Mouse (Mus musculus): ENCODE data around the gene Gstp3. TPM values are rescaled to one million over a fixed set of nuclear protein-coding genes. Genes with fewer than 3 reads are reported as not detected.
"Not testable (repeated sequence)": the region's sequence is repeated elsewhere in the genome, so short reads cannot be mapped to it uniquely, and the experiment has no call there.

The Gstp3 gene
- polyA plus RNA-seq, 1 experiment from 2014 or later = 0.32 TPM

GRCm38 (mm10) chr19:4049069-4049468 is 10.3 kb downstream of the Gstp3 start:
- H3K36me3 ChIP-seq; H3K27ac ChIP-seq; H3K9me3 ChIP-seq; H3K9ac ChIP-seq; H3K4me1 ChIP-seq; H3K27me3 ChIP-seq; H3K4me2 ChIP-seq; ATAC-seq (ENCODE audit: insufficient number of reproducible peaks, insufficient read depth, low FRiP score, low TSS enrichment, low read depth); H3K4me3 ChIP-seq: not testable (repeated sequence)
- WGBS = 88% methylated on average over 5 of the region's 5 CpGs

DNA sequence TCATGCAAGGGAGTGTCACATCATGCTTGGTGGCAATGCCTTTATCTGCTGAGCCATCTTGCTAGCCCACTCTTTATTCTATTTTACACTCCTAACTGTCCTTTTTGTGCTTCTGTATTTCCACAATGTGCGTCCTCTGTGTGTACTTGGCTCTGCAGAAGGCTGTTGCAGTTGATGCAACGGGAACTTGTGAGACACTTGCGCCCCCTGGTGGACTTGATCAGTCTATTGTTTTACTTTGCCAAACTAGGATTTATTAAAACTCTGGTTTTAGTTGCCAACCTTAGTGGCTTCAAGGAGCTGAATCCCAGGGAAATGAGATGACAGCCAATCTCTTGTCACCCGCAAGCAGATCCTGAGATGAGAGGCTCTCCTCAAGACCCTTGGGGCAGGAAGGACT is 11.5 kb downstream of the Gstp3 start:
- no peak overlapping the region for H3K27ac ChIP-seq
- no peaks in the 10 kb centered on the region for H3K36me3 ChIP-seq
- no peak for ATAC-seq (ENCODE audit: insufficient number of reproducible peaks, insufficient read depth, low FRiP score, low TSS enrichment, low read depth)
- no peaks in the 10 kb centered on the region; the same call in 1 of the 2 replicates for H3K9me3 ChIP-seq
- no peak overlapping the region for H3K4me3 ChIP-seq
- H3K4me1 ChIP-seq = peaks cover 8% of the 10 kb centered on the region; the same call in 1 of the 2 replicates
- no peak overlapping the region for H3K4me2 ChIP-seq
- H3K9ac ChIP-seq = no peak overlapping the region
- H3K27me3 ChIP-seq = no peaks in the 10 kb centered on the region
- WGBS = 15% methylated on average over 4 of the region's 4 CpGs

- Histone ChIP-seq H3K27me3 (no peaks in the 10 kb centered on the region), H3K9ac (no peak overlapping the region), H3K4me1 (peaks cover 8% of the 10 kb centered on the region; the same call in 1 of the 2 replicates), H3K4me2 (no peak overlapping the region), H3K27ac (no peak overlapping the region), H3K9me3 (no peaks in the 10 kb centered on the region; the same call in 1 of the 2 replicates), H3K4me3 (no peak overlapping the region), H3K36me3 (no peaks in the 10 kb centered on the region)
- 68% methylated on average over 8 of the region's 8 CpGs for WGBS
- no peak for ATAC-seq (ENCODE audit: insufficient number of reproducible peaks, insufficient read depth, low FRiP score, low TSS enrichment, low read depth)
Observed at GRCm38 (mm10) chr19:4046866-4047254, 12.5 kb downstream of the Gstp3 start.

- no peak within 1 kb of the TSS for H3K4me3 ChIP-seq
- H3K9me3 ChIP-seq = no peaks in the 10 kb centered on the region; the same call in 1 of the 2 replicates
- H3K27ac ChIP-seq = no peak within 1 kb of the TSS
- H3K36me3 ChIP-seq = no peaks in the 10 kb centered on the region
- H3K9ac ChIP-seq = no peak within 1 kb of the TSS
- ATAC-seq (ENCODE audit: insufficient number of reproducible peaks, insufficient read depth, low FRiP score, low TSS enrichment, low read depth) = no peak
- H3K4me1 ChIP-seq = peaks cover 8% of the 10 kb centered on the region; the same call in 1 of the 2 replicates
- no peaks in the 10 kb centered on the region for H3K27me3 ChIP-seq
- H3K4me2 ChIP-seq = peak within 1 kb of the TSS; percentile 35
- WGBS = 53% methylated on average over 16 of the region's 16 CpGs
Observed at GRCm38 (mm10) chr19:4045966-4046865, 13.2 kb downstream of the Gstp3 start, which contains the start of gene Gstp2. Gene Gstp2 (minus strand): TSS chr19:4046023.

DNA sequence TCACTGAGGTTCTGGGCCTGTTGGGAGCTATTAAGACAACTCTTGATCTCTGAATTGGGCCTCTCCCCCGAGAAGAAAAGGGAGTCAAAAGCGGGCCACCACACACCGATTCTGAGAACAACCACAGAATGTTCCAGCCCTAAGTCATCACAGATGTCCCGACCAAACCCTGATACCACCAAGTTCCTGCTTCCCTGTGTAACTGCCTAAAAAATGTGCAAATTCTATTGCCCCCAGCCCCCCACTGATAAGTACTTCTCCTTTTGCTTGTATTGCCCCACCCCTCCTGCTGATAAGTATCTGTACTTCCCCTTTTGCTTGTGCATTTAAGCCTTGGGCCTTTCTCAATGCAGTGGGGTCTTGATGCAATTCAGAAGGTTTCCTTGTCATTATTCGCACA is 15.3 kb downstream of the Gstp3 start:
- not testable (repeated sequence) for H3K9me3 ChIP-seq; H3K9ac ChIP-seq; H3K27me3 ChIP-seq; H3K27ac ChIP-seq; ATAC-seq (ENCODE audit: insufficient number of reproducible peaks, insufficient read depth, low FRiP score, low TSS enrichment, low read depth); H3K36me3 ChIP-seq; H3K4me2 ChIP-seq; H3K4me3 ChIP-seq; H3K4me1 ChIP-seq
- 77% methylated on average over 5 of the region's 5 CpGs for WGBS

- ATAC-seq (ENCODE audit: insufficient number of reproducible peaks, insufficient read depth, low FRiP score, low TSS enrichment, low read depth) = no peak
- WGBS = 75% methylated on average over 14 of the region's 14 CpGs
Observed at GRCm38 (mm10) chr19:4042124-4042523, 17.2 kb downstream of the Gstp3 start.

DNA sequence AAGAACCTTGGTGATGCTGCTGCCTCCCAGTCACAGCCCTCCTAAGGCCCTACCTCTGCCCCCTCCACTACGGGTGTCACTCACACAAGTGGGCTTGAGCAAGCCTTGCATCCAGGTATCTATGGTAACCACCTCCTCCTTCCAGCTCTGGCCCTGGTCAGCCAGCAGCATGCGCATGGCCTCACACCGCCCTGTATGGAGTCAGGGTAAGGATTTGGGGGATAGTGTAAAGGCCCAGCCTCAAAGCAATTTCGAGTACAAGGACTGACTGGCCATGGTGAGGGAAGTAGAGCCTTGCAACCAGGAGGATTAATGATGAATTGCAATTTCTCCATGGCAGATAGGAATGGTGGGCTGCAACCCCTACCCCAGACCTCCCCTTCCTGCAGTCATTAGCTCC is 17.9 kb downstream of the Gstp3 start:
- H3K27ac ChIP-seq; H3K36me3 ChIP-seq; H3K4me2 ChIP-seq; H3K9ac ChIP-seq; H3K27me3 ChIP-seq; H3K4me3 ChIP-seq; ATAC-seq (ENCODE audit: insufficient number of reproducible peaks, insufficient read depth, low FRiP score, low TSS enrichment, low read depth); H3K9me3 ChIP-seq: not testable (repeated sequence)
- 86% methylated on average over 3 of the region's 4 CpGs for WGBS
- H3K4me1 ChIP-seq = peaks cover 21% of the 10 kb centered on the region

More at GRCm38 (mm10) chr19:4042124-4042523, 17.2 kb downstream of the Gstp3 start:
- no peaks in the 10 kb centered on the region for H3K27me3 ChIP-seq
- no peak overlapping the region for H3K4me2 ChIP-seq
- no peak overlapping the region for H3K9ac ChIP-seq
- no peak overlapping the region for H3K27ac ChIP-seq
- H3K4me3 ChIP-seq = no peak overlapping the region
- no peaks in the 10 kb centered on the region for H3K36me3 ChIP-seq
- no peaks in the 10 kb centered on the region for H3K9me3 ChIP-seq
- H3K4me1 ChIP-seq = peaks cover 18% of the 10 kb centered on the region

DNA sequence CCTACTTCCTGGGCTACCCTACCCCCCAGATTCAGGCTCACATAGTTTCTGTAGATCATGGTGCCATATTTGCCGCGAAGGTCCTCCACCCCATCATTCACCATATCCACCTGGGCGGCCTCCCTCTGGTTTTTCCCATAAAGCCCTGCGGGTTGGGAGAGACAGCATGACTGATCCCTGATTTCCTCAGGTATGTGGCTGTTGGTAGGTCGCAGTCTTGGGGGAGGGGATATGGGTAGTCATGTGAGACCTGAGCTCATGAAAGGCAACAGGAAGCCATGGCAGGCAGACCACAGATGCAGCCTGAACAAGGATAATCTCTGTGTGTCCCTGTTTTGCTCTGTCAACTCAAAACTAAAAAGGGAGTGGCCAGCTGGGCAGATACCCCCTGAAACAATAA is 18.4 kb downstream of the Gstp3 start:
- 80% methylated on average over 5 of the region's 5 CpGs for WGBS
- not testable (repeated sequence) for ATAC-seq (ENCODE audit: insufficient number of reproducible peaks, insufficient read depth, low FRiP score, low TSS enrichment, low read depth)
- peaks cover 21% of the 10 kb centered on the region for H3K4me1 ChIP-seq

DNA sequence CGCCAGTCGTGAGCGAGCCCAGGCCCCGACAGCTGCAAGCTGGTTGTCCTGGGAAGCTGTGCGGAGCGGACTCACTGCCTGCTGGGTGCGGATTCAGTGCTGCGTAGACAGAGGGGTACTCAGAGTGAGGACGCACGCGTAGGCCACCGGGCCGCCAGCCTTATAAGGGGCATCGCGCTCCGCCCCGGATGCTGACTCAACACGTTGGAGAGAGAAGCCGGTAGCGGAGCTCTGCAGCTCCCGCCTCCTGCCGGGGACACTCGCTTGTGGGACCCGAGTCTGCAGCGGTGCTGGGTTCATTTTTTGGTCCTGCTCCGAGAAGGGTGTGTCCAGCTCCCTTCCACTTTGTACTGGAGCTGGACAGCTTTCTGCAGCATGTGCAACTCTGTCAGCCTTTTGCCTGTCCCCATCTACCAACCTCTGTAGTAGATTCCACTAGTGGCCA is 21.6 kb downstream of the Gstp3 start, which contains the start of gene Gstp1:
TSS of gene Gstp1 (minus strand) at position 198 of the 445 bp plus-strand sequence.
- peak; percentile 82; the same call in 1 of the 2 replicates for ATAC-seq (ENCODE audit: insufficient number of reproducible peaks, insufficient read depth, low FRiP score, low TSS enrichment, low read depth)
- Histone ChIP-seq H3K9me3 (no peaks in the 10 kb centered on the region), H3K4me1 (peaks cover 19% of the 10 kb centered on the region), H3K27ac (peak within 1 kb of the TSS; percentile 60), H3K36me3 (peaks cover 12% of the 10 kb centered on the region), H3K27me3 (no peaks in the 10 kb centered on the region), H3K4me2 (peak within 1 kb of the TSS; percentile 75), H3K4me3 (peak within 1 kb of the TSS; percentile 54), H3K9ac (peak within 1 kb of the TSS; percentile 80)
- WGBS = 0% methylated on average over 26 of the region's 26 CpGs

More for the DNA sequence above, 18.4 kb downstream of the Gstp3 start:
- H3K36me3 ChIP-seq, H3K9ac ChIP-seq, H3K4me2 ChIP-seq, H3K27ac ChIP-seq, H3K9me3 ChIP-seq, H3K27me3 ChIP-seq, H3K4me3 ChIP-seq: not testable (repeated sequence)

DNA sequence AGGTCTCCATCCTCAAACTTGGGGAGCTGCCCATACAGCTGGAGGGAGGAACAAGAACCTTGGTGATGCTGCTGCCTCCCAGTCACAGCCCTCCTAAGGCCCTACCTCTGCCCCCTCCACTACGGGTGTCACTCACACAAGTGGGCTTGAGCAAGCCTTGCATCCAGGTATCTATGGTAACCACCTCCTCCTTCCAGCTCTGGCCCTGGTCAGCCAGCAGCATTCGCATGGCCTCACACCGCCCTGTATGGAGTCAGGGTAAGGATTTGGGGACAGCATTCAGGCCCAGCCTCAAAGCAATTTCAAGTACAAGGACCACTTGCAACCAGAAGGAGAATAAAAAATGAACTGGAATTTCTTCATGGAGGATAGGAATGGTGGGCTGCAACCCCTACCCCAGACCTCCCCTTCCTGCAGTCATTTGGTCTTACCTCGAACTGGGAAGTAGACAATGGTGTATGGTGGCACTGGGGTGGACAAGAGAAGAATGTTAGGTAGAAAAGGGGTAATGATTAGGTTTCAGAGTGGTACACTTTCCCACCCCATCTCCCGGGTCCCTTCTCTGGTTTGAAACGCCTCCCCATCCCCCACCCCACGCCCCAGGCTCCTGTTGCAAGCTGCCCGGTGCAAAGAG is 22.1 kb downstream of the Gstp3 start:
- Histone ChIP-seq H3K36me3 (peaks cover 12% of the 10 kb centered on the region), H3K27ac (peak overlapping the region; percentile 60), H3K4me1 (peaks cover 19% of the 10 kb centered on the region), H3K9ac (peak overlapping the region; percentile 80), H3K4me3 (peak overlapping the region; percentile 54), H3K4me2 (peak overlapping the region; percentile 75)
- H3K27me3 ChIP-seq; ATAC-seq (ENCODE audit: insufficient number of reproducible peaks, insufficient read depth, low FRiP score, low TSS enrichment, low read depth); H3K9me3 ChIP-seq: not testable (repeated sequence)
- 24% methylated on average over 7 of the region's 8 CpGs for WGBS

DNA sequence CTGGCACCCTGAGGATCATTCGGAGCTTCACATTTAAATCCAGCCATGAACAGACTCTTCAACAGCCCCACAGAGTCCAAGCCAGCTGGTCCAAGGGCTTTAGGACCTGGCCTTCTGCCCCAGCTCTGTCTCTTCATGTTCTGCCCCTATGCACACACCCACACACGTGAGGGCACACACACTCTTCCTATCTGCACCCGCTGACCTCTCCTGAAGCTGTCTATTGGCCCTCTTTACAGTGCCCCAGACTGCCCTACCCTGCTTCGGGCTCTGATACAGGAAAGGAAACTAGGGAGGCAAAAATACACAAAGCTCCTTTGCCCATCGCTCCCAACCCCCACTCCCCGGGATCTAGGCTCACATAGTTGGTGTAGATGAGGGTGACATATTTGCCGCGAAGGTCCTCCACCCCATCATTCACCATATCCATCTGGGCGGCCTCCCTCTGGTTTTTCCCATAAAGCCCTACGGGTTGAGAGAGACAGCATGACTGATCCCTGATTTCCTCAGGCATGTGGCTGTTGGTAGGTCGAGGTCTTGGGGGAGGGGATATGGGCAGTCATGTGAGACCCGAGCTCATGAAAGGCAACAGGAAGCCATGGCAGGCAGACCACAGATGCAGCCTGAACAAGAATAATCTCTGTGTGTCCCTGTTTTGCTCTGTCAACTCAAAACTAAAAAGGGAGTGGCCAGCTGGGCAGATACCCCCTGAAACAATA is 22.9 kb downstream of the Gstp3 start:
- Histone ChIP-seq H3K4me2 (peak overlapping the region; percentile 39), H3K9ac (no peak overlapping the region), H3K9me3 (no peaks in the 10 kb centered on the region), H3K27ac (no peak overlapping the region), H3K4me1 (peaks cover 19% of the 10 kb centered on the region), H3K27me3 (no peaks in the 10 kb centered on the region), H3K36me3 (peaks cover 12% of the 10 kb centered on the region), H3K4me3 (no peak overlapping the region)
- WGBS = 70% methylated on average over 12 of the region's 12 CpGs
- no peak for ATAC-seq (ENCODE audit: insufficient number of reproducible peaks, insufficient read depth, low FRiP score, low TSS enrichment, low read depth)

Measured in embryonic facial prominence, embryonic 13.5 days (tissue).